Mouse (Mus musculus): ENCODE data around the gene Sugt1.

DNA sequence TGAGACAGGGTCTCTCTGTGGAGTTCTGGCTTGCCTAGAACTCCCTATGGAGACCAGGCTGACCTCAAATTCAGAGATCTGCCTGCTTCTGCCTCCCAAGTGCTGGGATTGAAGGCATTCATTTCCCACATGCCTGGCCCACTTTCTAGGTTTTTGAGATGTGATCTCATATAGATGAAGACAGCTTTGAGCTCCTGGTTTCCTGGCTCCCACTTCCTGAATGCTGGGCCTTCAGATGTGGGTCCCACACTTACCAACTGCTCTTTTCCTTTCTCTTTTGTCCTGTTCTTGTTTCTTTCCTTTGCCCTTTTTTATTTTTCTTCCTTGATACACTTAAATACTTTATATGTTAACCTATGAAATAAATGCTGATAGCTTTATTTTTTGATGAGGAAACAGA, 49.6 kb upstream of the Sugt1 start:
- TF ChIP-seq CTCF (IDR thresholded peaks at IDR 0.05; ENCODE audit: borderline replicate concordance, extremely low read depth, insufficient read depth, insufficient read length) (no peak), POLR2A (IDR thresholded peaks at IDR 0.05; ENCODE audit: borderline replicate concordance, extremely low read depth, insufficient read depth, insufficient read length, poor library complexity, severe bottlenecking) (no peak)
